Mouse (Mus musculus) midbrain, embryonic 16.5 days (tissue): ENCODE measurements at regions not wholly inside any gene's neighbourhood (a gene's known extent, or its start where the extent isn't known, plus 50 kb on each side); places are given as distances from the start of the nearest gene placed in this dataset.

Experiments
- ATAC-seq: fragments of 200-750 bp; cut with Nextera tagmentation; 2 replicates; pipeline ENCODE4 v1.8.0; 2017; ENCODE audit warnings: moderate TSS enrichment
- H3K27ac ChIP-seq: fragments of 300-500 bp; sonication (generic); 2 replicates; pipeline ENCODE4 v1.5.1; 2014; ENCODE audit warnings: mild to moderate bottlenecking, low read length, mixed read lengths
- H3K27me3 ChIP-seq: fragments of 300-500 bp; sonication (generic); 2 replicates; pipeline ENCODE4 v1.6.1; 2014; ENCODE audit warnings: low read depth, low read length, mixed read lengths; ENCODE audit not compliant: control insufficient read depth, insufficient read depth
- H3K36me3 ChIP-seq: fragments of 300-500 bp; sonication (generic); 2 replicates; pipeline ENCODE4 v1.6.1; 2014; ENCODE audit warnings: mild to moderate bottlenecking, low read length, moderate library complexity, mixed read lengths; ENCODE audit not compliant: control insufficient read depth, insufficient read depth
- H3K4me1 ChIP-seq: fragments of 300-500 bp; sonication (generic); 2 replicates; pipeline ENCODE4 v1.6.1; 2014; ENCODE audit warnings: mild to moderate bottlenecking, low read length, mixed read lengths; ENCODE audit not compliant: control insufficient read depth, insufficient read depth
- H3K4me2 ChIP-seq: fragments of 300-500 bp; sonication (generic); 2 replicates; pipeline ENCODE4 v1.6.1; 2014; ENCODE audit warnings: mild to moderate bottlenecking, low read length, mixed read lengths
- H3K4me3 ChIP-seq: fragments of 300-500 bp; sonication (generic); 2 replicates; pipeline ENCODE4 v1.5.1; 2014; ENCODE audit warnings: low read depth, mild to moderate bottlenecking, low read length, moderate library complexity, mixed read lengths
- H3K9ac ChIP-seq: fragments of 300-500 bp; sonication (generic); 2 replicates; pipeline ENCODE4 v1.6.1; 2014; ENCODE audit warnings: low read depth, low read length, mixed read lengths
- H3K9me3 ChIP-seq: fragments of 300-500 bp; sonication (generic); replicated peaks from 2 replicates; pipeline ENCODE4 v1.6.1; 2014; ENCODE audit warnings: mild to moderate bottlenecking, low read length, mixed read lengths; ENCODE audit not compliant: control insufficient read depth, poor library complexity, severe bottlenecking
- WGBS: fragments of 180-500 bp; shearing (Covaris S2); extraction: QIAGEN DNeasy Blood & Tissue Kit; methylation state at CpG from one replicate; pipeline ENCODE4 v1.1.7; 2014; 5-methylcytosine and 5-hydroxymethylcytosine counted together

GRCm38 (mm10) chr1:124825717-124826116 is 609.8 kb downstream of the Actr3 start:
- no peak overlapping the region for H3K4me2 ChIP-seq
- H3K9ac ChIP-seq: no peak overlapping the region
- ATAC-seq: no peak
- H3K9me3 ChIP-seq: no peaks in the 10 kb centered on the region
- no peaks in the 10 kb centered on the region for H3K4me1 ChIP-seq
- H3K27ac ChIP-seq: no peak overlapping the region
- H3K27me3 ChIP-seq: no peaks in the 10 kb centered on the region
- 94% methylated on average over 7 of the region's 7 CpGs for WGBS
- no peaks in the 10 kb centered on the region for H3K36me3 ChIP-seq
- H3K4me3 ChIP-seq: no peak overlapping the region

GRCm38 (mm10) chr1:124793026-124793425 is 642.5 kb downstream of the Actr3 start:
- Histone ChIP-seq H3K27me3 (no peaks in the 10 kb centered on the region), H3K27ac (no peak overlapping the region), H3K9me3 (no peaks in the 10 kb centered on the region), H3K9ac (no peak overlapping the region), H3K4me1 (no peaks in the 10 kb centered on the region), H3K4me2 (no peak overlapping the region), H3K4me3 (no peak overlapping the region), H3K36me3 (no peaks in the 10 kb centered on the region)
- WGBS: 66% methylated on average over 2 of the region's 2 CpGs
- no peak for ATAC-seq

GRCm38 (mm10) chr1:124790646-124791045 is 644.9 kb downstream of the Actr3 start:
- no peak overlapping the region for H3K9ac ChIP-seq
- WGBS: 60% methylated on average over 2 of the region's 2 CpGs
- ATAC-seq: no peak
- H3K36me3 ChIP-seq: no peaks in the 10 kb centered on the region
- no peaks in the 10 kb centered on the region for H3K4me1 ChIP-seq
- H3K4me2 ChIP-seq: no peak overlapping the region
- no peaks in the 10 kb centered on the region for H3K9me3 ChIP-seq
- no peak overlapping the region for H3K4me3 ChIP-seq
- H3K27me3 ChIP-seq: no peaks in the 10 kb centered on the region
- H3K27ac ChIP-seq: no peak overlapping the region

DNA sequence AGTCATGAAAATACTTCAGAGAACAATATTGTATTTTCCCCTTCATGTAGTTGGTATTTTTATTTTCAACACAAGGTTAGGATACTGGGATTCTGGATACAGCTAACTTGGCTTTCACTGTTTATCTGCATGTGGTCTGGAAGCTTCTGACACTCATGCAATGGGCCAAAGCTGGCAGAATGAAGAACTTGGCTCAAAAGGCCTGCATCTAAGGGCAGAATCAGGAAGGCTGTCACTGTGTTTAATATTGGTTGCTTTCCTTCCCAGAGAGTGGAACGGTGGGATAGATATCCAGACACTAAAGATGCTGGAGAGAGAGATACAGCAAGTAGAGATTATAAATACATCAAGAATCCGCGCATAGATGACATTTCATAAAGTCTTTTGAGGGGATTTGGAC is 645.4 kb downstream of the Actr3 start:
- WGBS: 84% methylated on average over 3 of the region's 3 CpGs
- Histone ChIP-seq H3K4me3 (no peak overlapping the region), H3K4me1 (no peaks in the 10 kb centered on the region), H3K27ac (no peak overlapping the region), H3K4me2 (no peak overlapping the region), H3K36me3 (no peaks in the 10 kb centered on the region), H3K27me3 (no peaks in the 10 kb centered on the region), H3K9ac (no peak overlapping the region), H3K9me3 (no peaks in the 10 kb centered on the region)
- ATAC-seq: no peak

GRCm38 (mm10) chr1:124783066-124783465 is 652.5 kb downstream of the Actr3 start:
- Histone ChIP-seq H3K27ac (no peak overlapping the region), H3K4me3 (no peak overlapping the region), H3K27me3 (no peaks in the 10 kb centered on the region), H3K9me3 (no peaks in the 10 kb centered on the region), H3K4me2 (no peak overlapping the region), H3K4me1 (no peaks in the 10 kb centered on the region), H3K36me3 (no peaks in the 10 kb centered on the region), H3K9ac (no peak overlapping the region)
- ATAC-seq: no peak
- 90% methylated on average over 2 of the region's 2 CpGs for WGBS

GRCm38 (mm10) chr1:124777685-124778084 is 657.8 kb downstream of the Actr3 start:
- H3K4me2 ChIP-seq: no peak overlapping the region
- H3K4me1 ChIP-seq: no peaks in the 10 kb centered on the region
- no peak overlapping the region for H3K27ac ChIP-seq
- H3K36me3 ChIP-seq: no peaks in the 10 kb centered on the region
- 95% methylated on average over 2 of the region's 2 CpGs for WGBS
- no peak for ATAC-seq
- H3K4me3 ChIP-seq: no peak overlapping the region
- no peaks in the 10 kb centered on the region for H3K27me3 ChIP-seq
- no peak overlapping the region for H3K9ac ChIP-seq
- H3K9me3 ChIP-seq: no peaks in the 10 kb centered on the region

DNA sequence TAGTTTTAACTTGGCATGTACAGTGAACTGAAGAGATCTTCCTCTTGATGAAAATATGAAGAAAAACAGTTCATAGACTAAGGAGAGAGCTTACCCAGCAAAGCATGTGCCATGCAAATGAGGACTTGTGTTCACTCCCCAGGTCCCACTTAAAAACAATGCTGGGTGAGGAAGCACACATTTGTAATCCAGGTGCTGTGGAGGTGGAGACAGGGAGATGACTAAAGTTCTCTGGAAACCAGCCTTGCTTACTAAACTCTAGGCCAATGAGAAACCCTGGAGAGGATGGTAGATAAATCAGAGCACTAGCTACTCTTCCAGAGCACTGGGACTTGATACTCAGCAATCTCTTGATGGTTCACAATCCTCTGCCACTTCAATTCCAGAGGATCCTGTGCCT is 678.8 kb downstream of the Actr3 start:
- H3K9me3 ChIP-seq: no peaks in the 10 kb centered on the region
- H3K4me3 ChIP-seq: no peak overlapping the region
- no peak overlapping the region for H3K9ac ChIP-seq
- no peaks in the 10 kb centered on the region for H3K27me3 ChIP-seq
- H3K36me3 ChIP-seq: no peaks in the 10 kb centered on the region
- H3K4me2 ChIP-seq: no peak overlapping the region
- no peak for ATAC-seq
- H3K27ac ChIP-seq: no peak overlapping the region
- no peaks in the 10 kb centered on the region for H3K4me1 ChIP-seq

- H3K9ac ChIP-seq: no peak overlapping the region
- H3K36me3 ChIP-seq: no peaks in the 10 kb centered on the region
- no peaks in the 10 kb centered on the region for H3K27me3 ChIP-seq
- 0 out of 2 replicates have a peak, but pooled peaks have one; percentile 54 for ATAC-seq
- no peaks in the 10 kb centered on the region for H3K4me1 ChIP-seq
- 56% methylated on average over 3 of the region's 3 CpGs for WGBS
- no peak overlapping the region for H3K4me2 ChIP-seq
- H3K9me3 ChIP-seq: no peaks in the 10 kb centered on the region
- no peak overlapping the region for H3K4me3 ChIP-seq
- no peak overlapping the region for H3K27ac ChIP-seq
Observed at GRCm38 (mm10) chr1:124739777-124740176, 694.4 kb upstream of the Dpp10 start.

DNA sequence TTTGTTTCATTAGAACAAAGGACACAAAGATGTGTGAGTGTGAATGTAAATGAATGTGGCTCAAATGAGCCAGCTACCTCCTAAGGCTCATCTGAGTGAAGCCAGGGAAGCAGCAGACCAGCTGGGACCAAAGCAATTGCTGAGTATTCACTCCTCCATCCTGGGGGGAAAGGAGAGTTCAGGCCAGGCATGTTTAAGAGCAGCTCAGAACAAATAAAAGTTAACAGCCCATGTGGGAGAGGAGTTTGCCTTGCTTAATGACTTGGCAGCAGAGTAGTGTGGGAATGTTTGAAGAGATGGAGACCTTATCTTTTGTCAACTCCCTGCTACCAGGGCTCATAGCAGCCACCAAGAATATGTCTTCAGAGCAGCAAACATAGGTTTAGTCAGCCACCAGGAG is 685.0 kb upstream of the Dpp10 start:
- Histone ChIP-seq H3K36me3 (no peaks in the 10 kb centered on the region), H3K27me3 (no peaks in the 10 kb centered on the region), H3K27ac (no peak overlapping the region), H3K4me2 (no peak overlapping the region), H3K4me1 (no peaks in the 10 kb centered on the region), H3K9ac (no peak overlapping the region), H3K4me3 (no peak overlapping the region), H3K9me3 (no peaks in the 10 kb centered on the region)
- ATAC-seq: no peak

- Histone ChIP-seq H3K9me3 (no peaks in the 10 kb centered on the region), H3K4me1 (no peaks in the 10 kb centered on the region), H3K27me3 (no peaks in the 10 kb centered on the region), H3K9ac (no peak overlapping the region), H3K4me3 (no peak overlapping the region), H3K27ac (no peak overlapping the region), H3K4me2 (no peak overlapping the region), H3K36me3 (no peaks in the 10 kb centered on the region)
- no peak for ATAC-seq
- 0% methylated on average over 1 of the region's 1 CpGs for WGBS
Observed at GRCm38 (mm10) chr1:124718065-124718464, 672.7 kb upstream of the Dpp10 start.
